Mouse (Mus musculus): ENCODE results near the gene Ctsk. TPM values are rescaled to one million over a fixed set of nuclear protein-coding genes. Genes with fewer than 3 reads are reported as not detected.

Gene Ctsk
- 0.62 TPM for total RNA-seq (2023)

DNA sequence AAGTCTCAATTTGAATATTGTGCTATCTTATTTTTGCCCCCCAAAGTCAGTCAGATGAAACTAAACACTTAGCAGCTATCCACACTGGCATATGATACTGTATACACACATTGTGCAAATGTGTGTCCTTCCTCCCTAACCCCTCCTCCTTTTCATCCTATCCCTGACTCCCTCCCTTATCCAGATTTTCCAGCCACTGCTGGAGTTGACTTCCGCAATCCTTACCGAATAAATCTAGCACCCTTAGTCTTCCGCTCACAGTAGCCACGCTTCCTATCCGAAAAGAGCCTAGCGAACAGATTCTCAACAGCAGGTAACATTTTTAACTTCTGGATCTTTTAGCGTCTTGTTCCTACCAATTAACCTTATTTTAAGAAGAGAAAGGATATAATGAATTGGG is at the start of gene Ctsk:
Gene Ctsk (plus strand): TSS at position 233 of the 400 bp plus-strand sequence.

GRCm38 (mm10) chr3:95526622-95527211 is 27.7 kb downstream of the Ctsk start, which contains the start of gene Ctss:
Gene Ctss, plus strand, starts transcription at chr3:95526786.

Other genes starting within 250 kb of the Ctsk start
- gene Bnipl, start 248.1 kb upstream of the Ctsk start, total RNA-seq (2023), result not detected
- gene Mindy1, start 217.9 kb upstream of the Ctsk start, total RNA-seq (2023), result 16.7 TPM
- gene Prune1, start 217.2 kb upstream of the Ctsk start, total RNA-seq (2023), result 5.7 TPM
- 0.29 TPM for gene Anxa9, start 192.1 kb upstream of the Ctsk start, total RNA-seq (2023)
- 101 TPM for gene Cers2, start 184.5 kb upstream of the Ctsk start, total RNA-seq (2023)
- gene Setdb1, start 142.1 kb upstream of the Ctsk start, total RNA-seq (2023), result 30.0 TPM
- not detected for gene 4930558C23Rik, start 96.4 kb upstream of the Ctsk start, total RNA-seq (2023)
- gene Arnt, start 64.9 kb upstream of the Ctsk start, total RNA-seq (2023), result 95.5 TPM
- 119 TPM for gene Ctss, start 27.5 kb downstream of the Ctsk start, total RNA-seq (2023)
- not detected for gene Hormad1, start 60.4 kb downstream of the Ctsk start, total RNA-seq (2023)
- gene Golph3l, start 89.7 kb downstream of the Ctsk start, total RNA-seq (2023), result 16.2 TPM
- 118 TPM for gene Ensa, start 125.7 kb downstream of the Ctsk start, total RNA-seq (2023)
- gene Mcl1, start 159.5 kb downstream of the Ctsk start, total RNA-seq (2023), result 323 TPM
- gene Adamtsl4, start 188.7 kb downstream of the Ctsk start, total RNA-seq (2023), result 5.8 TPM
- gene Ecm1, start 240.3 kb downstream of the Ctsk start, total RNA-seq (2023), result 135 TPM

Measured in CD4-positive naive resting alpha-beta T cell, adult 76 days (primary cell).